32 mouse cellular contexts compared by ENCODE assay signal in the genomic region with DNA sequence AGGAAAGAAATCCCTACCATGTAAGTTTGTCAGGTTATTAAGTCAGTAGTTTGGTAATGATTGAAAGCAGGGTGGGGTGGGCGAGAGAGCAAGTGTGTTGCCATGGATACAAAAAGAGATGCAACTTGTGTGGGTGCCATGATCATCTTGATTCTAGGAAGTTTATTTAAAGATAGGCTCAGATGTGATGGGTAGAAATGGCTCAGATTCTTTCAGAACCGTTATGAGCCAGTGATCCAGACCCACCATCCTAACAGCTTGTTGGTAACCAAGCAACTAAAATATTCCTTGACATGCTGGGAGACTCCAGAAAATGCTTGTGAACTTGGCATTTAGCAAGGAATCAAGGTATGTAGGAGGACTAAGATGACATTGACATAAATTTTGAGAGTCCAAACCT.
DNase-seq lines count a peak whose midpoint lies in the region; ATAC-seq lines count a peak whose summit lies in the region.
"Had no signal": no experiment of that assay in that cellular context is flagged by ENCODE, and none has a peak within 500 bp of the region (broad histone marks: within the 10 kb centered on the region; RNA-seq: fewer than 3 reads in every experiment).

No protein-coding gene starts in this region.

- no peak overlapping the region for H3K9ac ChIP-seq in hindbrain, embryonic 14.5 days
- H3K9ac ChIP-seq: embryonic facial prominence, embryonic 15.5 days; heart, embryonic 12.5 days; hindbrain, embryonic 13.5 days; liver, embryonic 14.5 days; stomach, embryonic 15.5 days had no signal

- DNase-seq in layer of hippocampus, adult 18-20 months (ENCODE audit: low spot score in 2 of 2): peak; percentile 21 to 62
- DNase-seq in layer of hippocampus, postnatal 25 days (ENCODE audit: extremely low spot score in 1 of 2, low spot score in 1 of 2): no peak
- peak; percentile 37 for DNase-seq in right cerebral cortex, adult 2 months (ENCODE audit: low spot score in 2 of 2)
- DNase-seq in right cerebral cortex, postnatal 4 days: no peak
- DNase-seq in layer of hippocampus, adult 9-10 months (ENCODE audit: low spot score): peak; percentile 16
- peak; percentile 26 to 45 for DNase-seq in right cerebral cortex, postnatal 36 days (ENCODE audit: low spot score in 2 of 2)
- no peak for DNase-seq in hindbrain, embryonic 14.5 days (ENCODE audit: low spot score)
- no peak for DNase-seq in MN1 (ENCODE audit: low spot score)
- DNase-seq: adrenal gland, adult 2 months; adrenal gland, postnatal 36 days; B cell, adult 2 months; cerebellum, adult 2 months; cerebellum, postnatal 25 days; gastrocnemius, postnatal 36 days; heart, adult 18-20 months; heart, postnatal 4 days; kidney, postnatal 14 days; liver; lung, adult 2 months; lung, postnatal 10 days; midbrain, embryonic 14.5 days; thymus, postnatal 14 days had no signal

- H3K36me3 ChIP-seq in hindbrain, embryonic 14.5 days (replicated peaks; ENCODE audit: control insufficient read depth, insufficient read depth): no peaks in the 10 kb centered on the region
- H3K36me3 ChIP-seq: embryonic facial prominence, embryonic 10.5 days; embryonic facial prominence, embryonic 15.5 days; heart, embryonic 12.5 days; hindbrain, embryonic 13.5 days; stomach, embryonic 15.5 days had no signal

- H3K9me3 ChIP-seq in hindbrain, embryonic 14.5 days (ENCODE audit: control insufficient read depth, low read length): no peaks in the 10 kb centered on the region
- H3K9me3 ChIP-seq: embryonic facial prominence, embryonic 10.5 days; embryonic facial prominence, embryonic 15.5 days; heart, embryonic 12.5 days; hindbrain, embryonic 13.5 days; stomach, embryonic 15.5 days had no signal

- H3K4me1 ChIP-seq in hindbrain, embryonic 14.5 days (replicated peaks; ENCODE audit: control insufficient read depth, insufficient read depth, low read length): no peaks in the 10 kb centered on the region
- H3K4me1 ChIP-seq: embryonic facial prominence, embryonic 10.5 days; embryonic facial prominence, embryonic 15.5 days; heart, embryonic 12.5 days; stomach, embryonic 15.5 days had no signal

- no peak overlapping the region for H3K4me2 ChIP-seq in hindbrain, embryonic 14.5 days (replicated peaks)
- H3K4me2 ChIP-seq: embryonic facial prominence, embryonic 15.5 days; heart, embryonic 12.5 days; hindbrain, embryonic 13.5 days; stomach, embryonic 15.5 days had no signal

- WGBS in hindbrain, embryonic 14.5 days: 78% methylated on average over 2 of the region's 2 CpGs

- no peaks in the 10 kb centered on the region for H3K27me3 ChIP-seq in hindbrain, embryonic 14.5 days (ENCODE audit: control insufficient read depth, insufficient read depth, low read length)
- H3K27me3 ChIP-seq: embryonic facial prominence, embryonic 15.5 days; heart, embryonic 12.5 days; hindbrain, embryonic 13.5 days; stomach, embryonic 15.5 days had no signal

- H3K4me3 ChIP-seq in hindbrain, embryonic 14.5 days (replicated peaks; ENCODE audit: low read length): no peak overlapping the region
- H3K4me3 ChIP-seq: embryonic facial prominence, embryonic 10.5 days; embryonic facial prominence, embryonic 15.5 days; heart, embryonic 12.5 days; hindbrain, embryonic 13.5 days; stomach, embryonic 15.5 days had no signal

- H3K27ac ChIP-seq in hindbrain, embryonic 14.5 days: no peak overlapping the region
- H3K27ac ChIP-seq: embryonic facial prominence, embryonic 10.5 days; embryonic facial prominence, embryonic 15.5 days; hindbrain, embryonic 13.5 days; liver, embryonic 14.5 days; macrophage; stomach, embryonic 15.5 days had no signal

- no peak for ATAC-seq in hindbrain, embryonic 14.5 days (ENCODE audit: low FRiP score)
- ATAC-seq: activated CD4-positive, CD25-positive, alpha-beta regulatory T cell, adult 4 months; forebrain, embryonic 14.5 days; intestine, postnatal 0 days had no signal

Comparison
In these comparisons a context has a peak if more than half of its experiments do, and no peak if none do; other contexts are left out.
1. DNase-seq: peak in layer of hippocampus, adult 18-20 months (2 of 2), right cerebral cortex, adult 2 months (2 of 2), layer of hippocampus, adult 9-10 months (single experiment) and right cerebral cortex, postnatal 36 days (2 of 2); none in layer of hippocampus, postnatal 25 days (0 of 2), right cerebral cortex, postnatal 4 days (single experiment), hindbrain, embryonic 14.5 days (single experiment) and MN1 (single experiment).